Mouse (Mus musculus) MEL (cell line): ENCODE data around the gene B830017H08Rik. TPM values are rescaled to one million over a fixed set of nuclear protein-coding genes. Genes with fewer than 3 reads are reported as not detected.

ENCODE experiments used
- DNase-seq: peaks from one replicate; pipeline ENCODE4 v3.0.0; 2011; ENCODE audit warnings: low read depth, low spot score
- H3K27ac ChIP-seq: 2 replicates; pipeline ENCODE4 v1.5.1; 2012; ENCODE audit warnings: low read depth, mild to moderate bottlenecking, control low read depth, low read length, moderate library complexity; ENCODE audit not compliant: control insufficient read depth
- H3K27me3 ChIP-seq, 2 experiments: fragments of 150-350 bp in 1 of 2; sonication (generic) in 1 of 2; 2 replicates each; pipeline ENCODE4 v1.6.1; 2012; ENCODE audit warnings: low read length in 2 of 2, mild to moderate bottlenecking in 2 of 2, improper control_type of control experiment in 1 of 2, moderate library complexity in 1 of 2; ENCODE audit not compliant: insufficient read depth in 2 of 2, control insufficient read depth in 1 of 2
- H3K36me3 ChIP-seq, 2 experiments: 2 replicates each; pipeline ENCODE4 v1.6.1; 2012 to 2014; ENCODE audit warnings: low read length in 2 of 2, improper control_type of control experiment in 1 of 2, inconsistent platforms in 1 of 2, mild to moderate bottlenecking in 1 of 2; ENCODE audit not compliant: insufficient read depth in 2 of 2, control insufficient read depth in 1 of 2
- H3K4me1 ChIP-seq, 2 experiments: fragments of 150-350 bp in 1 of 2; sonication (generic) in 1 of 2; 2 replicates each; pipeline ENCODE4 v1.6.1; 2012; ENCODE audit warnings: low read length in 2 of 2, improper control_type of control experiment in 1 of 2, mild to moderate bottlenecking in 1 of 2; ENCODE audit not compliant: insufficient read depth in 2 of 2, control insufficient read depth in 1 of 2
- H3K4me3 ChIP-seq, 2 experiments: fragments of 150-350 bp in 1 of 2; sonication (generic) in 1 of 2; 2 replicates each; pipeline ENCODE4 v1.5.1; 2012; ENCODE audit warnings: low read depth in 2 of 2, low read length in 2 of 2, mild to moderate bottlenecking in 2 of 2, moderate library complexity in 2 of 2, control low read depth in 1 of 2, improper control_type of control experiment in 1 of 2; ENCODE audit not compliant: control insufficient read depth in 1 of 2, insufficient read depth in 1 of 2
- H3K79me2 ChIP-seq: 2 replicates; pipeline ENCODE4 v1.6.1; 2012; ENCODE audit warnings: mild to moderate bottlenecking, low read length, moderate library complexity; ENCODE audit not compliant: control insufficient read depth, poor library complexity, insufficient read depth
- H3K9ac ChIP-seq: 2 replicates; pipeline ENCODE4 v1.6.1; 2012; ENCODE audit warnings: low read depth, mild to moderate bottlenecking, control low read depth, low read length, moderate library complexity; ENCODE audit not compliant: control insufficient read depth, poor library complexity, severe bottlenecking
- H3K9me3 ChIP-seq: fragments of 150-350 bp; sonication (generic); replicated peaks from 2 replicates; pipeline ENCODE4 v1.6.1; 2012; ENCODE audit warnings: mild to moderate bottlenecking, low read length, improper control_type of control experiment, moderate library complexity; ENCODE audit not compliant: insufficient read depth
- BHLHE40 ChIP-seq: IDR thresholded peaks from 2 replicates; pipeline ENCODE4 v1.6.1; 2012; ENCODE audit warnings: low read depth, mild to moderate bottlenecking, inconsistent platforms, low read length, improper control_type of control experiment, borderline replicate concordance
- CHD1 ChIP-seq: IDR thresholded peaks from 2 replicates; pipeline ENCODE4 v1.6.1; 2012; ENCODE audit warnings: low read depth, mild to moderate bottlenecking, inconsistent platforms, low read length, improper control_type of control experiment
- CHD2 ChIP-seq: IDR thresholded peaks from 2 replicates; pipeline ENCODE4 v1.6.1; 2011; ENCODE audit warnings: low read length, improper control_type of control experiment
- CTCF ChIP-seq, 3 experiments: IDR thresholded peaks in 2 of 3; conservative IDR thresholded peaks in 1 of 3; 2 replicates each; pipeline ENCODE4 v1.5.1; 2011 to 2012; ENCODE audit warnings: low read length in 3 of 3, low read depth in 2 of 3, mild to moderate bottlenecking in 2 of 3, improper control_type of control experiment in 1 of 3, inconsistent platforms in 1 of 3, mixed read lengths in 1 of 3, moderate library complexity in 1 of 3; ENCODE audit not compliant: control insufficient read depth in 1 of 3, insufficient read depth in 1 of 3, poor library complexity in 1 of 3, severe bottlenecking in 1 of 3
- ELF1 ChIP-seq: IDR thresholded peaks from 2 replicates; pipeline ENCODE4 v1.6.1; 2014; ENCODE audit warnings: low read depth, mild to moderate bottlenecking, inconsistent platforms, low read length, improper control_type of control experiment, moderate library complexity
- EP300 ChIP-seq, 2 experiments: IDR thresholded peaks; 2 replicates each; pipeline ENCODE4 v1.6.1; 2011; ENCODE audit warnings: improper control_type of control experiment in 2 of 2, low read length in 2 of 2, low read depth in 1 of 2, mild to moderate bottlenecking in 1 of 2
- GABPA ChIP-seq: IDR thresholded peaks from 2 replicates; pipeline ENCODE4 v1.6.1; 2012; ENCODE audit warnings: low read depth, mild to moderate bottlenecking, inconsistent platforms, low read length, improper control_type of control experiment, moderate library complexity
- GATA1 ChIP-seq: IDR thresholded peaks from 2 replicates; pipeline ENCODE4 v1.6.1; 2011; ENCODE audit warnings: low read depth, low read length, improper control_type of control experiment
- MAX ChIP-seq: IDR thresholded peaks from 2 replicates; pipeline ENCODE4 v1.6.1; 2011; ENCODE audit warnings: low read length, improper control_type of control experiment
- MAZ ChIP-seq: IDR thresholded peaks from 2 replicates; pipeline ENCODE4 v1.6.1; 2012; ENCODE audit warnings: low read depth, mild to moderate bottlenecking, inconsistent platforms, low read length, improper control_type of control experiment
- MEF2A ChIP-seq: IDR thresholded peaks from 2 replicates; pipeline ENCODE4 v1.6.1; 2014; ENCODE audit warnings: low read depth, mild to moderate bottlenecking, inconsistent platforms, low read length, improper control_type of control experiment; ENCODE audit not compliant: poor library complexity, insufficient replicate concordance, severe bottlenecking; ENCODE audit errors: extremely low read depth
- POLR2A ChIP-seq, 2 experiments: IDR thresholded peaks; 2 replicates each; pipeline ENCODE4 v1.6.1; 2011 to 2012; ENCODE audit warnings: low read length in 2 of 2, mild to moderate bottlenecking in 2 of 2, control low read depth in 1 of 2, improper control_type of control experiment in 1 of 2, low read depth in 1 of 2, moderate library complexity in 1 of 2; ENCODE audit not compliant: control insufficient read depth in 1 of 2, insufficient read depth in 1 of 2, poor library complexity in 1 of 2
- RAD21 ChIP-seq: IDR thresholded peaks from 2 replicates; pipeline ENCODE4 v1.6.1; 2011; ENCODE audit warnings: mild to moderate bottlenecking, low read depth, low read length, improper control_type of control experiment
- UBTF ChIP-seq: IDR thresholded peaks from 2 replicates; pipeline ENCODE4 v1.6.1; 2012; ENCODE audit warnings: low read depth, mild to moderate bottlenecking, inconsistent platforms, low read length, improper control_type of control experiment, moderate library complexity, borderline replicate concordance; ENCODE audit not compliant: insufficient read depth
- USF1 ChIP-seq: IDR thresholded peaks from 2 replicates; pipeline ENCODE4 v1.6.1; 2014; ENCODE audit warnings: low read depth, mild to moderate bottlenecking, inconsistent platforms, low read length, improper control_type of control experiment, moderate library complexity
- ZNF384 ChIP-seq: IDR thresholded peaks from 2 replicates; pipeline ENCODE4 v1.6.1; 2012; ENCODE audit warnings: low read depth, mild to moderate bottlenecking, inconsistent platforms, low read length, improper control_type of control experiment
- polyA plus RNA-seq, 2 experiments: library from polyadenylated mRNA; stranded (reverse) in 1 of 2; unstranded in 1 of 2; fragments of >175 nt in 1 of 2; fragments of >200 nt in 1 of 2; gene quantifications; 2 replicates each; pipeline versions ENCODE4 v1.2.1 to v1.2.4; 2012; ENCODE audit warnings: low replicate concordance in 2 of 2, low read depth in 1 of 2; ENCODE audit not compliant: insufficient read length in 2 of 2, insufficient read depth in 1 of 2, missing spikeins in 1 of 2
- total RNA-seq: library from RNA; depleted of rRNA; stranded (reverse); fragments of 300-350 nt; gene quantifications from 2 replicates; pipeline ENCODE4 v1.2.3, GENCODE M21; 2012

The B830017H08Rik gene
- total and polyA plus RNA-seq, 3 experiments = 0.06 TPM; not detected in 2

DNA sequence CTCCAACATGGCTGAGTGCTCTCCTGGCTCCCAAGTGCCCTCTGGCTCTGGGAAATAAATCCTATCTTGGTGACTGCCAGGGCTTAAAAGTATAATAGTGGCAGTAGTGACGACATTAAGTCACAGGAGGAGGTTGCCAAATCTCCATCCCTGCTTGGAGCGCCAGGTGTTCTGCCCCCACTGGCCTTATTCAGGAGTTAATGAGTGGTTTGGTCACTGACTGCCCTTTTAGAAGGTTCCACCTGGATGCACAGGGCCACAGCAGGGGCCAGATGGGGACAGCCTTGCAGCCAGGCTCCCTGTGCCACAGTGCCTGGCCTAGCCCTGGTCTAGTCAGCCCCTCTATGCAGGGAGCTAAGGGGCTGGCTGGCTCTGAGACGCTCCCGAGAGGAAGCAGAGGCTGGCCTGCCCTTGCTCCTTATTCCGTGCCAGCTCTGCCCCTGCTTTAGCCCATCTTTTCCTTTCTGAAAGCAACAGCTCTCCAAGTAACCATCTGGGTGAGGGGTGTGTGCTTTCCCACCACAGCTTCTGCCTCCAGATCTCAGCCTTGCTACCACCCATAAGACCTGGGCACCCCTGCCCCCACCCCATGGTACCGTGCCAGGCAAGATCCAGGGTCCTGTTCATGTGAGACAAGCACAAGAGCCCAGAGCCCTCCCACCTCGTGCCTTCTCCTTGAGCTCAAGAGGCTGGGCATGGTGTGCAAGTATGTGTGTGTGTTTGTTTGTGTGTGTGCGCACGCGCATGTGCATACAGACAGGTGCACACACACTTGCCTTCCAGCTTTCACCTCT is 2.3 kb upstream of the B830017H08Rik start:
- Histone ChIP-seq H3K27me3 (no peaks in the 10 kb centered on the region; a peak in 1 of 4 replicates), H3K36me3 (peaks cover 0 to 11% of the 10 kb centered on the region in 2 experiments; a peak in 2 of 4 replicates), H3K79me2 (no peaks in the 10 kb centered on the region), H3K4me3 (no peak overlapping the region), H3K27ac (no peak overlapping the region), H3K4me1 (peaks cover 6 to 23% of the 10 kb centered on the region in 2 experiments), H3K9ac (no peak overlapping the region), H3K9me3 (no peaks in the 10 kb centered on the region)
- TF ChIP-seq MEF2A = no peak
- TF ChIP-seq GABPA = no peak
- no peak for TF ChIP-seq RAD21
- no peak for TF ChIP-seq EP300 (IDR thresholded peaks at IDR 0.05; ENCODE audit: low read depth in 1 of 2, low read length in 2 of 2)
- TF ChIP-seq USF1 = no peak
- no peak for TF ChIP-seq CHD1
- TF ChIP-seq GATA1 = no peak
- TF ChIP-seq POLR2A (IDR thresholded peaks at IDR 0.05; ENCODE audit: control insufficient read depth in 1 of 2, insufficient read depth in 1 of 2, low read depth in 1 of 2, low read length in 2 of 2, poor library complexity in 1 of 2) = no peak
- TF ChIP-seq ZNF384 = no peak
- TF ChIP-seq CHD2 = no peak
- no peak for TF ChIP-seq BHLHE40
- TF ChIP-seq MAZ = no peak
- TF ChIP-seq MAX = no peak
- DNase-seq = no peak

DNA sequence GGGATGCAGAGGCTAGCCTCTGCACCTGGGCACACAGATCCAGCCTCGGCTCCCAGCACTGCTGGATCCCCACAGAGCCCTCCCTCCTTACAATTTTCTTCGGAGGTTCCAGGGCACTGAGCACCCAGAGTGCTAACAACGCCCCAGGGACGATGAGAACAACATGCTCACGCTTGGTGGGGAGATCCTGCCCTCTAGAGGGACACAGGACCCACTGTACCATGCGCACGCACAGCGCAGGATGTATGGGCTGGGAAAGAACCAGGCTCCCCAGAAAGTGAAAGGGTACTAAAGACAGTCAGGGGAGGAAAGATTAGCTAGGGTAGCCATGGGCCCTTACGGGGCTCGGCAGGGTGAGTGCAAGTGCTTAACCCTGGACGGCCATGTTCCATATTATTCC is 1.1 kb upstream of the B830017H08Rik start:
- no peaks in the 10 kb centered on the region for H3K9me3 ChIP-seq
- no peak overlapping the region for H3K9ac ChIP-seq
- H3K4me3 ChIP-seq = no peak overlapping the region
- H3K4me1 ChIP-seq = peaks cover 6 to 23% of the 10 kb centered on the region in 2 experiments
- TF ChIP-seq RAD21 = peak; percentile 4
- TF ChIP-seq CTCF (IDR thresholded peaks at IDR 0.05 in 2 of 3, conservative IDR thresholded peaks at IDR 0.05 in 1 of 3; ENCODE audit: control insufficient read depth in 1 of 3, insufficient read depth in 1 of 3, low read depth in 2 of 3, low read length in 3 of 3, poor library complexity in 1 of 3, severe bottlenecking in 1 of 3) = peak in 2 of 3 experiments; percentile 11; a peak in 1 of 6 replicates
- no peak for TF ChIP-seq GATA1
- TF ChIP-seq ELF1 = no peak
- no peak for TF ChIP-seq UBTF
- DNase-seq = no peak
- H3K27me3 ChIP-seq = no peaks in the 10 kb centered on the region
- H3K36me3 ChIP-seq = peaks cover 0 to 11% of the 10 kb centered on the region in 2 experiments; a peak in 2 of 4 replicates
- no peak overlapping the region for H3K27ac ChIP-seq
- no peaks in the 10 kb centered on the region for H3K79me2 ChIP-seq
